Mouse (Mus musculus) bone marrow macrophage, adult 2 months (primary cell): ENCODE data around the gene Arid1a. TPM values are rescaled to one million over a fixed set of nuclear protein-coding genes. Genes with fewer than 3 reads are reported as not detected.
A peak's percentile ranks its signal among the peaks of the same experiment; 100 is the strongest.

ENCODE experiments used
- H3K27ac ChIP-seq: 2 replicates; pipeline ENCODE4 v1.5.1; 2012; ENCODE audit warnings: low read depth, low read length; ENCODE audit not compliant: insufficient read depth
- H3K4me1 ChIP-seq: 2 replicates; pipeline ENCODE4 v1.6.1; 2012; ENCODE audit warnings: low read length; ENCODE audit not compliant: control insufficient read depth, insufficient read depth
- H3K4me3 ChIP-seq: 2 replicates; pipeline ENCODE4 v1.5.1; 2012; ENCODE audit warnings: mild to moderate bottlenecking, low read length, moderate library complexity; ENCODE audit not compliant: insufficient read depth
- CTCF ChIP-seq: IDR thresholded peaks from 2 replicates; pipeline ENCODE4 v1.5.1; 2012; ENCODE audit warnings: low read depth, mild to moderate bottlenecking, low read length, moderate library complexity
- POLR2A ChIP-seq: IDR thresholded peaks from 2 replicates; pipeline ENCODE4 v1.6.1; 2012; ENCODE audit warnings: mild to moderate bottlenecking, low read depth, low read length, borderline replicate concordance
- polyA plus RNA-seq: library from polyadenylated mRNA; stranded (reverse); fragments of >200 nt; gene quantifications from 2 replicates; pipeline ENCODE4 v1.2.4, GENCODE M21; 2012; ENCODE audit not compliant: missing spikeins, insufficient read depth, insufficient read length

Arid1a gene
- polyA plus RNA-seq, 1 experiment = 61.1 TPM

DNA sequence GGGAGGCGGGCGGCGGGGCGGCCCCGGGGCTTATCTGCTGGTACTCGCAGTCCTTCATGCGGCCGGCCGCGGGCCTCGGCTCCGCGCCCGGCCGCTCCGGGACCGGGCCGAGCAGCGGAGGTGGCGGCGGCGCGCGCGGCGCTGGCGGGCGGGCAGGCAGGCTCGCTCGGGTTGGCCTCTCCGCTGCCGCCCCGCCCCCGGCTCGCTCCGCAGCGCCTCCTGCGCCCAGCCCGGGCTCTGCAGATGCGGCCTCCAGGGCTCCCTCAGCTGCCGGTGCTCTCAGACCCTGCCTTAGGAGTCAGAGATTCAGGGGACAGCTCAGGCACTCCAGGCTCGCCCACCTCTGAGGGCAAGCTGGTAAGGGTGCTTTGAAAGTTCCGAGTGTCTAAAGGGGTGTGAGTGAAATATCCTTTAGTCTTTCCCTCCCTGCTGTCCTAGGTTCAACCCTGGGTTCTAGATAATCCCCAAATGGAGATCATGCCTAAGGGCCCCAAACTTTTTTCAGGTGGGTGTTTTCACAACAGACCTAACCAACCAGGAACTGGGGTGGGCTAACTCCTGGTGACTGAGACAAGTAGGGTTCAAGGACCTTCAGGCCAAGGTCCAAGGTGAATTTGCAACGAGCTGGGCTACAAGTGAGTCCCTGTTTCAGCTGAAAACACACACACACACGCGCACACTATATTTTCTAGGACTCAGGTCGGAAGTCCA is 123.1 kb downstream of the Arid1a start:
- TF ChIP-seq CTCF (no peak), POLR2A (no peak)
- H3K27ac ChIP-seq = no peak overlapping the region
- peak overlapping the region; percentile 68 for H3K4me3 ChIP-seq
- H3K4me1 ChIP-seq = peaks cover 20% of the 10 kb centered on the region

DNA sequence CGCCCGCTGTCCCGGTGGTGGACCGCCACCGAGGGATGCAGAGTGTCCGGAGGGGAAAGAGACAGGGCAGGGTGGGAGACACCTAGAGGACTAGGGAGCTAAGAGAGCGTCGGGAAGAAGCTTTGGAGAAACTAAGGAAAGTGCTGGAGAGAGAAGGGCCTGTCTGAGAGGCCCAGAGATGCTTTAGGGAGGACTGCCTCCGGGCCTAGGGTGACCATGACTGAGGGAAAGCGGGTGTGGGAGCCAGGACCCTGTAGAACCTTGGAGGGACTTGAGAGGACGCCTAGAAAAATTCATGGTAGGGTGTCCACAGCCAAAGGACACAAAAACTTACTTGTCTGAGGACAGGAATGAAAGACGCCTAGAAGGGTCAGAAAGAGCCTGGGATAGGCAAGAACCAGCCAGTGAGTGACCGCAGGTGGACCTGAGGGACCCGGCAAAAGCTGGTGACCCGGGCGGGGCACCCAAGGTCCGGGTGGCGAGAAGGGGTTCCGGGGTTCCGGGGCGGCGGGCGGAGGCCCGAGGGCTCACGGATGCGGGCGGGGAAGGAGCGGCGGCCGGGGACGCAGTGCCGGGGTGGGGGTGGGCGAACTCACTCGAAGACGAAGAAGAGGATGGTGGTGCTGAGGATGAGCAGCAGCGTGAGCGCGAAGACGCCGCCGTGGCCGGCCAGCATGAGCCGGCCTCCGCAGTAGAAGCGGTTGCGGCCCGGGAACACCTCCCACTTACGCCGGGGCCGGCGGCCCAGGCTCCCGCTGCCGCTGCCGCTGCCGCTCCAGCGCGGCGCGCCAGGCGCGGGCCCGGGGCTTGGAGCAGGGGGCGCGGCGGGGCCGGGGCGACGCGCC is 123.9 kb downstream of the Arid1a start:
- H3K27ac ChIP-seq = no peak overlapping the region
- TF ChIP-seq CTCF (no peak), POLR2A (no peak)
- peak overlapping the region; percentile 68 for H3K4me3 ChIP-seq
- H3K4me1 ChIP-seq = peaks cover 21% of the 10 kb centered on the region

DNA sequence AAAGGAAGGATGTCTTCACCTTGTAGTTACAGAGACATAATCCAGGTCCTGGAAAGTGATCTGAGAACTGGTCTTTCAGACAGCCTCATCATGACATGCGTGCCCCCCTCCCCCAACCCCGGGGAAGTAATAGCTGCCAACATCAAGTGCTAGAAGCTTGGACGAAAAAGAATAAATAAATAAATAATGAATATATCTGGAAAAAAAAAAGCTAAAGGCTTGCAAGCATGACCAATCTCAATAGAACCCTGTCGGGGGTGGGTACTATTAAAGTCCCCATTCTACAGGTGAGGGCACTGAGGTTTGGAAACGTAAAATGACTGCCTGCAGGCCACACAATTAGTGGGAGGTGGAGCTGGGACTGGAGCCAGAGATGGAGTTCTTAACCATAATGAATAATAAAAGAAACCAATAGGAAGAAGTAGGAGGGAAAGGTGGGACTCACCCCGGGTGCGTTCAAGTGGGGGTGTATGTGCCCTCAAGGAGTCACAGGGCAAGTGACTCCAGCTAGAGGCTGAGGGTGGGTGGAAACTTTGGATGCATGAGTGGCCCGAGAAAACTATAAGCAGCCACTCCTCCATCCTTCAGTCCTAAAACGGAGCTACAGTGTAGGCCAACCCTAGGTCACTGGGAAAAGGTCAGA is 124.7 kb downstream of the Arid1a start:
- TF ChIP-seq CTCF (no peak), POLR2A (no peak)
- H3K4me1 ChIP-seq = peaks cover 21% of the 10 kb centered on the region
- peak overlapping the region; percentile 68 for H3K4me3 ChIP-seq
- peak overlapping the region; percentile 56; the same call in 1 of the 2 replicates for H3K27ac ChIP-seq

- peaks cover 21% of the 10 kb centered on the region for H3K4me1 ChIP-seq
- TF ChIP-seq POLR2A (no peak), CTCF (no peak)
- peak overlapping the region; percentile 56 for H3K27ac ChIP-seq
- peak overlapping the region; percentile 68 for H3K4me3 ChIP-seq
Observed at GRCm38 (mm10) chr4:133631071-133631768, 125.3 kb downstream of the Arid1a start.

- H3K4me3 ChIP-seq = peak overlapping the region; percentile 68; the same call in 1 of the 2 replicates
Observed at GRCm38 (mm10) chr4:133630326-133630920, 126.1 kb downstream of the Arid1a start.

GRCm38 (mm10) chr4:133629191-133629590 is 127.4 kb downstream of the Arid1a start:
- Histone ChIP-seq H3K4me1 (peaks cover 21% of the 10 kb centered on the region), H3K4me3 (no peak overlapping the region)
- no peak for TF ChIP-seq CTCF
- no peak for TF ChIP-seq POLR2A

More at GRCm38 (mm10) chr4:133630326-133630920, 126.1 kb downstream of the Arid1a start:
- H3K27ac ChIP-seq = peak overlapping the region; percentile 13; the same call in 1 of the 2 replicates
- peaks cover 21% of the 10 kb centered on the region for H3K4me1 ChIP-seq
- TF ChIP-seq CTCF (no peak), POLR2A (no peak)

More at GRCm38 (mm10) chr4:133629191-133629590, 127.4 kb downstream of the Arid1a start:
- H3K27ac ChIP-seq = no peak overlapping the region

Other genes with a start within 250 kb of the Arid1a start
- not detected in 2 replicates for gene Kdf1, start 237.8 kb downstream of the Arid1a start, polyA plus RNA-seq
- 107 and 110 TPM in 2 replicates for gene Nudc, start 210.8 kb downstream of the Arid1a start, polyA plus RNA-seq
- gene Nr0b2, start 203.4 kb downstream of the Arid1a start, polyA plus RNA-seq = not detected in 2 replicates
- gene Gpatch3, start 182.0 kb downstream of the Arid1a start, polyA plus RNA-seq = 12.9 and 17.4 TPM in 2 replicates
- 9.3 and 11.2 TPM in 2 replicates for gene Gpn2, start 172.4 kb downstream of the Arid1a start, polyA plus RNA-seq
- 2.5 and 3.3 TPM in 2 replicates for gene Sfn, start 154.6 kb downstream of the Arid1a start, polyA plus RNA-seq
- gene Zdhhc18, start 106.6 kb downstream of the Arid1a start, polyA plus RNA-seq = 19.4 and 27.4 TPM in 2 replicates
- 15.5 and 16.6 TPM in 2 replicates for gene Pigv, start 84.1 kb downstream of the Arid1a start, polyA plus RNA-seq
- 100 and 101 TPM in 2 replicates for gene Rps6ka1, start 131.0 kb upstream of the Arid1a start, polyA plus RNA-seq
- gene Hmgn2, start 211.9 kb upstream of the Arid1a start, polyA plus RNA-seq = 222 and 234 TPM in 2 replicates
- gene Dhdds, start 244.1 kb upstream of the Arid1a start, polyA plus RNA-seq = 36.6 and 38.7 TPM in 2 replicates